Mouse (Mus musculus): Measurements from ENCODE around the gene Arhgap31.

DNA sequence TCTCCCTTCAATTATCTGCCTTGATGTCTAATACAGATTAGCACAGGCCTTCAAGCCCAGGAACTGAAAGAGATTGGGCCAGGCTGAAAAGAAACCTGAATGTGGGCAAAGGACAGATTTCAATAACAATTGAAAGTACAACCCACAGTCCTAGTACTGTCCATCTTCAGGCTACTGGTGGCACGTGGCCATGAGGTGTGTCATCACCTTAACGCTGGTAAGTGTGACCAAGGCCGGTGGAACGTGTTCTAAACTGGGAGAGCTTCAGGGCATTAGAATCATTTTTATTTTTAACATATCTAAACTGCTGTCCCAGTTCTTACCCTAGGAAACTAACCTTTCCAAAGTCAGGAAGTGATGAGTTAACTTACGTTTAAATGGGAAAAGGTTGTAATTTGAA lies 125.9 kb downstream of the Arhgap31 start:
- TF ChIP-seq POLR2A (IDR thresholded peaks at IDR 0.05; ENCODE audit: borderline replicate concordance, extremely low read depth, insufficient read depth, insufficient read length, poor library complexity, severe bottlenecking) (no peak), CTCF (IDR thresholded peaks at IDR 0.05; ENCODE audit: borderline replicate concordance, extremely low read depth, insufficient read depth, insufficient read length) (no peak)
